Mouse (Mus musculus): ENCODE results near the gene Hyal5.

Hyal5 gene

DNA sequence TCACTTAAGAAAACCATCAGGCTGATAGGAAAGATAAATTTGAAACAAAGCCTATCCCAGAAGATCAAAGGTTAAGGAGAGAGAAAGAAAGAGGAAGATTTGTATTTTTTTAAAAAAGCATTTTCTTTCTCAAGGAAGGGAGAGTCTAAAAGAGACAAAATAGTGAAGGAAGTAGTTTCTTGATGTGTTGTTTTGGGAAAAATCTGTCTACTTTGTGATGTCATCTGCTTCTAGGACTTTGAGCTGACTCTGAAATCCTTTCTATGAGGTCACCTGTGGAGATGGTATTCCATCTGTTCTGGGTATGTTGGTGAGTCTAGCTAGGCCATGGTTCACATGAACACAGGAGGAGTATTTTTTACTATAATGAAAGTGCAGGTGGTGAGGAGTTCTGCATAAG, at the start of gene Hyal5:
Gene Hyal5, plus strand, starts transcription at position 301 of the 400 bp plus-strand sequence.
- DNase-seq (ENCODE audit: low read depth) = no peak

DNA sequence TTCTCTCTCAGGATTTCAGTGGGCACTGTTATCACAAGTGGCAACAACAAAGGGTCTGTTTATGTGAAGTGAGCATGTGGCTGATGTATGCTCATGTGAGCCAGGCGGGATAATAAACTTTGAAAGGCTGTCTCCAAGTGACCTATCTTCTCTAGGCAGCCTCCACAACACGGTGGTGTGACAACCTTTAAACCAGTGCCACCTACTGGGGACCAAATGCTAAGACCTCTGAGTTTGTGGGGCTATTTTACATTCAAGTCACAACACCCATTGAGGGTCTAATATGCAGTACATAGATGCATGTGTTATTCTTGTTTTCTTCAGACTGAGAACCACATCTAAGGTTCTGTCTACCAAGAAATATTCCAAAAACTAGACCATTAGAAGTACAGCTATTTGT, 35.7 kb upstream of the Hyal5 start:
- DNase-seq (ENCODE audit: low read depth) = peak; percentile 51

DNA sequence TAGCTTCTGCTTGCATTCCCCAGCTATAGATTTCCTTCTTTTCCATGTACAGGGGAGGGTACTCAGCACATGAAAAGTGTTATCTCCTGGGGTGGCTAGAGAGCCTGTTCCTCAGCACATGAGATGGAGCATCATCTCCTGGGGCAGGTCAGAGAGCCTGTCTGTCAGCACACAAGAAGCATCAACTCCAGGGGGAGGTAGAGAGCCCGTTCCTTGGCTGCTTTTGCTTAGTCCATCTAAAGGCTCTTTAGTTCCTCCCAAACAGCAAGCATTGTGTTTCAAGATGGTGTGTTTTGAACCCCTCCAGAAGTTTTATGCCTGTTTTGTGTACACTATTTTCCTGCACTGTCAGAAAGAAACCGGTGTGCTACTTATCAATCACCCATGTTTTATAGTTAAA, 2.5 kb downstream of the Hyal5 start:
- DNase-seq (ENCODE audit: low read depth) = peak; percentile 31

DNA sequence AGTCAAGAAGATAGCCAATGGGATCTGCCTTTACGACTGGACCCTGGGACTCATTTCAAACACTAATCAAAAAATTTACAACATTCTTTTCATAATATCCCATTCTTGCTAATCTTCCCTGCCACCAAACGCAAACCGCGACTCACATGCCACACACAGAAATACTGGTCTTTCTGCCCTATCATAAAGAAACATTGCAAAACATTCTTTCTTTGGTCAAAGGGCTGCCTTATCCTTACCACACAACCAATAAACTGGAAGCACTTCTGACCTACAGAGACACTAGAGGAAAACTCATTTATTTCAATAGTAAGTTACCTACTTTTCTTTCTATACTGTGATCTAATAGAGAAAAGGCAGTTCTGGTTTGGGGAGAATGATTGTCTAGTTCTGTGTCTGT, 5.9 kb downstream of the Hyal5 start:
- no peak for DNase-seq (ENCODE audit: low read depth)

DNA sequence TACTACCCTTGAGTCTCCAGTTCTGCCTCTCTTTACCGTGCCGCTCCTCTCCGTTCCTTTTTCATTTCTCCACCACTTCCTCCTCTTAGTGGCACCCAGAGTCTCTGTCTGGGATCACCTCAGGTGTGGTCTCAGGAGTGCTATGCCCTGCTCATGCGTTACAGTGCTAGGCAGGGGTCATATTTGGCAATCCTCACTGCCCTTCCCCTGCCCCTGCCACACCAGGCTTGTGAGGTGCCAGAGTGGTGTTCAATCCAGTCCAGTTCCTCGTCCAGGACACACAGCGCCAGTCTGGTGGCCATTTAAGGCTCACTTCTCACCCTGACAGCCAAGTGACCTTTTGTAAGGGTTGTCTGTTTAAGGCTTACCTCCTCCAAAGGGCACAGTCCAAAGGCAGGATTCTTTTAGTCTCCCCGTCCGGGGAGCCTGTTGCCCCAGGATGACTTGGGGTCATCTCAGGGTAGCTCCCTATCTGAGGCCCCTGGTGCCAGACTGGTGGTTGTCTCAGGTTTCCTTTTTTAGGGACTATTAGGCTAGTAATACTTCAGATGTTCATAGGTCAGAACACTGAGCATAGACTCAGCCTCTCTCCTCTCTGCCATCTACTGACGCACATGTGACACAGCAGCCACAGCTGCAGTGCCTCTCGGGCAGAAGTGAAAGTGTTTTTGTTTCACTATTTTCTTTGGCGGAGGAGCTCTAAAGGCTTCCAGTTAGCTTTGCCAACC, 36.5 kb downstream of the Hyal5 start:
- DNase-seq (ENCODE audit: low read depth) = peak; percentile 77

DNA sequence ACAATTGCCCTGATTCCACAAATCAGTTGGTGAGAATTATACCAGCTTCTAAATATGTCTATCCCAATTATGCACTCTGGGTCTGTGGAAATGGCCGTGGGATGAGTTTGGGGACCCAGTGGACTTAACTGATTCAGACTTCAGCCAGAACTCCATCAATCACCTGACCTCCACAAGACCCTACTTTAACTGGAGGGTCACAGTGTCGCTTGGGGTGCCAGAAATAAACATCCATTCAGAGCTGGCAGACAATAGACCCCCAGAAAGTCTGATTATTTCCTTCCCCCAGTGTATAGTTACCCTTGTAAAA, 37.0 kb downstream of the Hyal5 start:
- DNase-seq (ENCODE audit: low read depth) = no peak

DNA sequence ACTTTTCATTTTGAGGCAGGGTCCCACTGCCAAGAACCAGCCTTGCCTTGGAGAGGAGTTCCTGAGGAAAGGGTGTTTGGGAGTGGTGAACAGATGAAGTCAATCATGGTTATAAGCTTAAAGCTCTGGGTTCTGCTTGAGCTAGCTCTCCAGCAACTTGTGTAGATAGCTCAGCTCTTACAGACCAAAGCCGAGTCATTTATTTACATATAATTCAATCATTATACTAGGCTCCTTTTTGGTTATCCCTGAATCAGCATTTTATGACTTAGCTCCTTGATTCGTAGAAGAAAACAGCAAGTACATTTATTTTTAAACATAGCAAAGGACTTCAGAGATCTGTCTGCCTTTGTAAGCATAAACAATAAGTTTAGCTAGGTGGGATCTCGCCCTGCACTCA, 47.3 kb downstream of the Hyal5 start:
- no peak for DNase-seq (ENCODE audit: low read depth)

DNA sequence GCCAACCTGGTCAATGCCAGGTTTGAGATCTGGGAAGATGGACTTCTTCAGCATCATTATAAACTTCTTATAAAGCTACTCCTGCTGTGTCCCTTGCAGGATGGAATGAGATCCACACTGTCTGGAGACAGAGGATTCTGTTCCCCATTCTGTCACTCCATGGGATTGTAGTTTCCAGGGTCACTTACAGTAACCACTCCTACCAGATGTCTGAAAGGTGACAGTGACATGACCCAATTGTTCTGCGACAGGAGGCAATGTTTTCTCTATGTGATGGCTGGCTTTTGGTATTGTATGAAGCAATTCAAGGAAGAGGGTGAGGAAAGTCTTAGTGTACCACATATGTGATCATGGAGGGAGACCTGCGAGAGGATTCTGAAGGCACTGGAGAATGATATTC, 50.0 kb downstream of the Hyal5 start:
- DNase-seq (ENCODE audit: low read depth) = no peak

DNA sequence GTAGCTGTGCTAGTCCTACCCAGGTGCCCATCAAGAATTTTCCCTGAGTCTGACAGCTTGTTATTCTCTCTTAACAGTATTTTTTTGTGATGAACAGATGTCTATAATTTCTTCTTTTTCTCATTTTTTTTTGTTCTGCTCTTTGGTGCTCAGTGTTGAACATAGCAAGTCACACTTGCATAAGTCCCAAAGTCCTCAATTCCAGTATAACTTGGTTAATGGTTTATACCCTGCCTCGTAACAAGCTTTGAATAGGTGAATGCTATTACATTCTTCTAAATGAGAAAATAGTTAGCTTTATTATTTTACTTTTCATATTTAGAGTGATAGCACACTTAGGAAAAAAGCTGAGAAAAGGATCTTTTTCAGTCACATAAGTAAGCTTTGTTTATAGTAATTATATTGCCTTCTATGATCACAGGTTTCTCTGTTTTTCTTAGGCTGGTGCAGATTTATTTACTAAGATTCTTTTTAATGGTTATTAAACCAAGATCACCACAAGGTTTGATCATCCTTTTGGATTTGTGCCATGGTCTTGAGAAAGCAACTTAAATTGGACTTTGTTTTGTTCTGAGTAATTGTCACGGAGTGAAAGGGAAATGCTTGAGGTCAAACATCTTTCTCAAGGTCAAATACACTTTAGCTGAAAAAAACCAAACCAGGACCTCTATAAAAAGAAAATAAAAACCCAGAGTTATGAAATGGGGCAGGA, 52.4 kb downstream of the Hyal5 start:
- DNase-seq (ENCODE audit: low read depth) = no peak

DNA sequence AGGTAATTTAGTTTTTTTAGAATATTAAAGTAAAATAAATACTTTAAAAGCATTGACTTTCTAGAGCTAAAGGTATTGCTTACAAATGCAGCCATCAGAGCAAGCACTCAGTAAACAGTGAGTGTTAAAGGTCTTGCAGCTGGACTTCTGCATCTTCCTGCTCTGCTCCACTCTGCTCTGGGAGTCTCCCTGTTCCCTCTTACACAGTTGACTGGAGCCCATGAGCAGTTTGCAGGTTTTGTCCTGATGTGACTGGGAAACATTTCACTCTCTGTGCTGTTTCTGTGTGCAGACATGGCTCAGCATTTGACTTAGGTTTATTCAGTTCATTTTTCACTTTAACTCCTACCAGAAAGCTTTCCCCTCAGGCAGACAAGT, 52.9 kb downstream of the Hyal5 start:
- DNase-seq (ENCODE audit: low read depth) = no peak

DNA sequence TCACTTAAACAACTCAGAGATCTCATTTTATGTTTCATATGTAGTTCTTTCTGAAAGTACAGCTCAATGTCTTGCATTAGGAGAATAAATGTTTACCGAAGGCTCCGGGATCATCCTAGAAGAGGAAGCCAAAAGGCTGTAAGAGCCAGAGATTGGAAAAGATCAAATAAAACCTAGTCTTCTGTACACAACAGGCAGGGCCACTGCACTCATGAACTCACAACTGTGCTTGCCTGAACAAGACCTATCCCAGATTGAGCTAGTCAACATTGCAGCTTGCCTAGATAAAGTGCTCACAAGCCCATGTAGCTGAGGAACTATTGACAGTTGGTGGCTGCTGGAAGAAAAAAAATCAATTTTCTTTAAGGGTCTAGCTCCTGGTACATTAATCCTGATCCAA, 55.8 kb downstream of the Hyal5 start:
- DNase-seq (ENCODE audit: low read depth) = no peak

DNA sequence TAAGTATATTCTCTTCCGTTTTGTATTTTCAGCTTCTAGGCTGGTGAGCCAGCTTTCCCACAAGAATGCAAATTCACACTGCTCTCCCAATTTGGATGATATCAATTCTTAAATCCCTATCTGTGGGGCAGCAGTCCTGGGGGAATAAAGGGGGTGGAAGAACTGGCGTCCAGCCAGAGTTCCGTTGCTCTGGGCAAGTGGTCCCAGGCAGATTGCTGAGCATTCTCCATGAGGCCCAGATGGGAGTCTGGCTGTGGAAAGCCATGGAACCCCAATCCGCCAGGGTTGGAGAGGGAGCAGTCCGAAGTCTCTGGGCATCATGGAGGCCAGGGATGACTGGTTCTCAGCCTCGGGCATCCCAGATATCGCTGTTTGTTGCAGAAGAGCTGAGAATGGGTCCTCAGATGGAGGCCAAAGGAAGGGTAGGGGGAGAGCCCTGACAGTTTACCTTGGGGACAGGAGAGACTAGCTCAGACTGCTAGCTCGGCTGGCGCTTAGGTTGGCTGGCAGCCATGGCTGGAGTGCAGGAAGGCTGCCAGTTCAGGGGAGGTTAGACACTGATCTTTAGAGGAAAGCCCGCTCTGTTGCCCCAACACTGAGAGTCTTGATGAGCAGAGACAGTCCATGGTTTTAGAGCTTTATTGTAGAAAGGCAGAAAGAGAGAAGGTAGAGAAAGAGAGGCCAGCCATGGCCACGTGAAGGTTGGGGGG, 67.4 kb downstream of the Hyal5 start:
- DNase-seq (ENCODE audit: low read depth) = no peak
